Mouse (Mus musculus) forebrain, embryonic 16.5 days (tissue): Measurements from ENCODE around the gene 1700013G24Rik. TPM values are rescaled to one million over a fixed set of nuclear protein-coding genes. Genes with fewer than 3 reads are reported as not detected.

Experiments
- ATAC-seq: fragments of 200-750 bp; cut with Nextera tagmentation; 2 replicates; pipeline ENCODE4 v1.8.0; 2017; ENCODE audit warnings: mild to moderate bottlenecking, moderate library complexity
- H3K27ac ChIP-seq: fragments of 300-500 bp; sonication (generic); 2 replicates; pipeline ENCODE4 v1.5.1; 2014; ENCODE audit warnings: low read length, control low read depth
- H3K27me3 ChIP-seq: fragments of 300-500 bp; sonication (generic); replicated peaks from 2 replicates; pipeline ENCODE4 v1.6.1; 2014; ENCODE audit warnings: low read length; ENCODE audit not compliant: control insufficient read depth, insufficient read depth
- H3K36me3 ChIP-seq: fragments of 300-500 bp; sonication (generic); 2 replicates; pipeline ENCODE4 v1.6.1; 2014; ENCODE audit not compliant: control insufficient read depth, insufficient read depth
- H3K4me1 ChIP-seq: fragments of 300-500 bp; sonication (generic); replicated peaks from 2 replicates; pipeline ENCODE4 v1.6.1; 2014; ENCODE audit warnings: low read length; ENCODE audit not compliant: control insufficient read depth, insufficient read depth
- H3K4me2 ChIP-seq: fragments of 300-500 bp; sonication (generic); 2 replicates; pipeline ENCODE4 v1.6.1; 2014; ENCODE audit warnings: mild to moderate bottlenecking, low read length, control low read depth
- H3K4me3 ChIP-seq: fragments of 300-500 bp; sonication (generic); replicated peaks from 2 replicates; pipeline ENCODE4 v1.5.1; 2014; ENCODE audit warnings: mild to moderate bottlenecking, low read length, control low read depth
- H3K9ac ChIP-seq: fragments of 300-500 bp; sonication (generic); replicated peaks from 2 replicates; pipeline ENCODE4 v1.6.1; 2014; ENCODE audit warnings: low read depth, low read length, control low read depth
- H3K9me3 ChIP-seq: fragments of 300-500 bp; sonication (generic); 2 replicates; pipeline ENCODE4 v1.6.1; 2016; ENCODE audit warnings: low read length; ENCODE audit not compliant: control insufficient read depth
- WGBS: fragments of 180-500 bp; shearing (Covaris S2); extraction: QIAGEN DNeasy Blood & Tissue Kit; methylation state at CpG from one replicate; pipeline ENCODE4 v1.1.7; 2014; 5-methylcytosine and 5-hydroxymethylcytosine counted together
- polyA plus RNA-seq: library from polyadenylated mRNA; unstranded; fragments of >200 nt; fragmentation: Nextera tagmentation; extraction: Ambion mirVana; gene quantifications from 2 replicates; pipeline ENCODE4 v1.2.1, GENCODE M21; 2015

1700013G24Rik gene
- polyA plus RNA-seq, 1 experiment from 2014 or later = not detected

GRCm38 (mm10) chr4:137471326-137471725 is 18.2 kb downstream of the 1700013G24Rik start:
- no peak for ATAC-seq
- H3K9ac ChIP-seq = no peak overlapping the region
- H3K4me3 ChIP-seq = no peak overlapping the region
- H3K4me2 ChIP-seq = no peak overlapping the region
- H3K27me3 ChIP-seq = no peaks in the 10 kb centered on the region
- no peaks in the 10 kb centered on the region for H3K9me3 ChIP-seq
- H3K36me3 ChIP-seq = no peaks in the 10 kb centered on the region
- peaks cover 14% of the 10 kb centered on the region for H3K4me1 ChIP-seq
- H3K27ac ChIP-seq = no peak overlapping the region
- 68% methylated on average over 8 of the region's 8 CpGs for WGBS

GRCm38 (mm10) chr4:137473240-137473639 is 20.2 kb downstream of the 1700013G24Rik start:
- Histone ChIP-seq H3K9me3 (no peaks in the 10 kb centered on the region), H3K27ac (no peak overlapping the region), H3K4me3 (no peak overlapping the region), H3K36me3 (no peaks in the 10 kb centered on the region), H3K9ac (no peak overlapping the region), H3K4me2 (no peak overlapping the region), H3K27me3 (no peaks in the 10 kb centered on the region), H3K4me1 (peaks cover 18% of the 10 kb centered on the region)
- ATAC-seq = no peak
- WGBS = 92% methylated on average over 8 of the region's 8 CpGs

- H3K9ac ChIP-seq = no peak overlapping the region
- no peaks in the 10 kb centered on the region for H3K36me3 ChIP-seq
- no peaks in the 10 kb centered on the region for H3K27me3 ChIP-seq
- H3K4me1 ChIP-seq = peaks cover 16% of the 10 kb centered on the region
- 82% methylated on average over 18 of the region's 18 CpGs for WGBS
- no peaks in the 10 kb centered on the region for H3K9me3 ChIP-seq
- no peak for ATAC-seq
- H3K4me2 ChIP-seq = no peak overlapping the region
- H3K27ac ChIP-seq = no peak overlapping the region
- H3K4me3 ChIP-seq = no peak overlapping the region
Measured at GRCm38 (mm10) chr4:137473701-137474388, 20.8 kb downstream of the 1700013G24Rik start.

- Histone ChIP-seq H3K4me1 (peaks cover 9% of the 10 kb centered on the region; the same call in 1 of the 2 replicates), H3K27ac (no peak overlapping the region), H3K4me2 (no peak overlapping the region), H3K9me3 (no peaks in the 10 kb centered on the region), H3K27me3 (no peaks in the 10 kb centered on the region), H3K9ac (no peak overlapping the region), H3K4me3 (no peak overlapping the region), H3K36me3 (no peaks in the 10 kb centered on the region)
- ATAC-seq = no peak
- WGBS = 96% methylated on average over 7 of the region's 7 CpGs
Measured at GRCm38 (mm10) chr4:137474694-137475093, 21.6 kb downstream of the 1700013G24Rik start.

- Histone ChIP-seq H3K4me3 (no peak overlapping the region), H3K27me3 (no peaks in the 10 kb centered on the region), H3K9ac (no peak overlapping the region), H3K27ac (no peak overlapping the region), H3K4me1 (peaks cover 9% of the 10 kb centered on the region), H3K9me3 (no peaks in the 10 kb centered on the region), H3K36me3 (no peaks in the 10 kb centered on the region), H3K4me2 (no peak overlapping the region)
- WGBS = 88% methylated on average over 13 of the region's 13 CpGs
- ATAC-seq = no peak
Measured at GRCm38 (mm10) chr4:137475271-137476050, 22.4 kb downstream of the 1700013G24Rik start.

- peaks cover 9% of the 10 kb centered on the region for H3K4me1 ChIP-seq
- no peak overlapping the region for H3K4me2 ChIP-seq
- no peak overlapping the region for H3K9ac ChIP-seq
- H3K27me3 ChIP-seq = no peaks in the 10 kb centered on the region
- no peak for ATAC-seq
- no peaks in the 10 kb centered on the region for H3K9me3 ChIP-seq
- no peaks in the 10 kb centered on the region for H3K36me3 ChIP-seq
- WGBS = 43% methylated on average over 10 of the region's 10 CpGs
- no peak overlapping the region for H3K4me3 ChIP-seq
- no peak overlapping the region for H3K27ac ChIP-seq
Measured at GRCm38 (mm10) chr4:137476065-137476760, 23.1 kb downstream of the 1700013G24Rik start.

- H3K4me2 ChIP-seq = no peak overlapping the region
- no peaks in the 10 kb centered on the region for H3K27me3 ChIP-seq
- no peak overlapping the region for H3K9ac ChIP-seq
- H3K9me3 ChIP-seq = no peaks in the 10 kb centered on the region
- no peak for ATAC-seq
- H3K36me3 ChIP-seq = no peaks in the 10 kb centered on the region
- H3K4me1 ChIP-seq = peaks cover 9% of the 10 kb centered on the region
- H3K4me3 ChIP-seq = no peak overlapping the region
- H3K27ac ChIP-seq = no peak overlapping the region
- WGBS = 25% methylated on average over 17 of the region's 17 CpGs
Measured at GRCm38 (mm10) chr4:137476761-137477237, 23.7 kb downstream of the 1700013G24Rik start.

GRCm38 (mm10) chr4:137477611-137478010 is 24.5 kb downstream of the 1700013G24Rik start:
- H3K9ac ChIP-seq = no peak overlapping the region
- no peaks in the 10 kb centered on the region for H3K27me3 ChIP-seq
- no peaks in the 10 kb centered on the region for H3K36me3 ChIP-seq
- H3K9me3 ChIP-seq = no peaks in the 10 kb centered on the region
- no peak for ATAC-seq
- no peak overlapping the region for H3K4me3 ChIP-seq
- H3K27ac ChIP-seq = no peak overlapping the region
- peaks cover 9% of the 10 kb centered on the region for H3K4me1 ChIP-seq
- no peak overlapping the region for H3K4me2 ChIP-seq
- WGBS = 59% methylated on average over 6 of the region's 6 CpGs

- H3K4me1 ChIP-seq = peaks cover 9% of the 10 kb centered on the region
- no peak overlapping the region for H3K9ac ChIP-seq
- WGBS = 60% methylated on average over 5 of the region's 5 CpGs
- no peak overlapping the region for H3K27ac ChIP-seq
- no peak overlapping the region for H3K4me3 ChIP-seq
- ATAC-seq = no peak
- no peaks in the 10 kb centered on the region for H3K9me3 ChIP-seq
- no peak overlapping the region for H3K4me2 ChIP-seq
- no peaks in the 10 kb centered on the region for H3K27me3 ChIP-seq
- H3K36me3 ChIP-seq = no peaks in the 10 kb centered on the region
Measured at GRCm38 (mm10) chr4:137478306-137478705, 25.2 kb downstream of the 1700013G24Rik start.
